Mouse (Mus musculus): ENCODE measurements around the gene Taar9. TPM values are rescaled to one million over a fixed set of nuclear protein-coding genes. Genes with fewer than 3 reads are reported as not detected.

Gene Taar9
- total and polyA plus RNA-seq, 3 experiments, result not detected

- no peaks in the 10 kb centered on the region for H3K36me3 ChIP-seq (replicated peaks in 1 of 2; ENCODE audit: control insufficient read depth in 1 of 2, insufficient read depth in 1 of 2, low read length in 1 of 2)
- H3K27ac ChIP-seq (ENCODE audit: insufficient read depth, low read depth), result no peak overlapping the region
- no peaks in the 10 kb centered on the region for H3K4me1 ChIP-seq (ENCODE audit: control insufficient read depth in 1 of 2, insufficient read depth in 2 of 2)
- H3K4me3 ChIP-seq (replicated peaks in 1 of 3; ENCODE audit: low read depth in 2 of 3, low read length in 2 of 3, poor library complexity in 1 of 3), result no peak overlapping the region
- H3K79me2 ChIP-seq (replicated peaks; ENCODE audit: control insufficient read depth, extremely low read depth, insufficient read depth, poor library complexity, severe bottlenecking), result no peaks in the 10 kb centered on the region
- in situ Hi-C loops (cut with MboI; ENCODE audit: low pct_ligation_motif_present, low pct_unique_long_range_greater_than_20kb, low sequenced_read_pairs), result no loop called here
- H3K27me3 ChIP-seq (replicated peaks), result no peaks in the 10 kb centered on the region
- no peak for TF ChIP-seq NELFE (IDR thresholded peaks at IDR 0.05; ENCODE audit: low read depth, low read length)
- TF ChIP-seq SMC3 (IDR thresholded peaks at IDR 0.05; ENCODE audit: low read depth, low read length), result peak; percentile 80
- TF ChIP-seq HCFC1 (IDR thresholded peaks at IDR 0.05; ENCODE audit: low read depth, low read length), result no peak
- TF ChIP-seq IRF4 (IDR thresholded peaks at IDR 0.05; ENCODE audit: low read depth, low read length), result no peak
- no peak for TF ChIP-seq MXI1 (IDR thresholded peaks at IDR 0.05; ENCODE audit: low read depth, low read length)
- peak; percentile 75 for TF ChIP-seq CTCF (conservative IDR thresholded peaks at IDR 0.05 in 1 of 2, IDR thresholded peaks at IDR 0.05 in 1 of 2; ENCODE audit: low read depth in 2 of 2, low read length in 2 of 2)
- no peak for TF ChIP-seq USF1 (IDR thresholded peaks at IDR 0.05; ENCODE audit: low read depth, low read length)
- peak; percentile 51 for TF ChIP-seq RAD21 (IDR thresholded peaks at IDR 0.05; ENCODE audit: low read depth, low read length)
- TF ChIP-seq ZC3H11A (IDR thresholded peaks at IDR 0.05; ENCODE audit: low read depth, low read length), result no peak
- TF ChIP-seq E2F4 (IDR thresholded peaks at IDR 0.05; ENCODE audit: insufficient replicate concordance, low read depth, low read length), result no peak
- TF ChIP-seq CHD2 (IDR thresholded peaks at IDR 0.05; ENCODE audit: low read length), result no peak
- no peak for TF ChIP-seq SIN3A (IDR thresholded peaks at IDR 0.05; ENCODE audit: low read length)
- no peak for TF ChIP-seq MEF2A (IDR thresholded peaks at IDR 0.05; ENCODE audit: borderline replicate concordance, low read depth, low read length)
- TF ChIP-seq POLR2A (IDR thresholded peaks at IDR 0.05; ENCODE audit: low read depth, low read length), result no peak
- TF ChIP-seq ZKSCAN1 (IDR thresholded peaks at IDR 0.05; ENCODE audit: borderline replicate concordance, low read depth, low read length), result no peak
- no peak for TF ChIP-seq ELF1 (IDR thresholded peaks at IDR 0.05; ENCODE audit: low read depth, low read length)
- no peak for TF ChIP-seq POLR2AphosphoS2 (IDR thresholded peaks at IDR 0.05; ENCODE audit: low read depth, low read length)
- TF ChIP-seq MAX (IDR thresholded peaks at IDR 0.05; ENCODE audit: low read length), result no peak
- TF ChIP-seq ETS1 (conservative IDR thresholded peaks at IDR 0.05; ENCODE audit: low read depth, low read length), result no peak
- TF ChIP-seq RCOR1 (conservative IDR thresholded peaks at IDR 0.05; ENCODE audit: low read depth, low read length), result no peak
- TF ChIP-seq JUND (conservative IDR thresholded peaks at IDR 0.05; ENCODE audit: low read depth, low read length), result no peak
- no peak for TF ChIP-seq BHLHE40 (IDR thresholded peaks at IDR 0.05; ENCODE audit: low read depth, low read length)
- no peaks in the 10 kb centered on the region for H3K9me3 ChIP-seq (replicated peaks; ENCODE audit: low read length)
- DNase-seq (ENCODE audit: extremely low read depth), result peak; percentile 52
- no peak overlapping the region for H3K9ac ChIP-seq (ENCODE audit: insufficient read depth, low read depth)
- dilution Hi-C loops (cut with MboI; ENCODE audit: extremely low pct_ligation_motif_present, extremely low pct_unique_long_range_greater_than_20kb, low sequenced_read_pairs), result no loop called here
- H3K4me2 ChIP-seq (ENCODE audit: insufficient read depth, low read depth, poor library complexity, severe bottlenecking), result 0 out of 2 replicates have a peak overlapping the region, but pooled peaks have one; percentile 36
Measured at GRCm38 (mm10) chr10:24111116-24111778, 1.9 kb upstream of the Taar9 start.

GRCm38 (mm10) chr10:24108236-24108635 is 1.1 kb downstream of the Taar9 start:
- dilution Hi-C loops (cut with MboI; ENCODE audit: extremely low pct_ligation_motif_present, extremely low pct_unique_long_range_greater_than_20kb, low sequenced_read_pairs), result no loop called here
- Histone ChIP-seq H3K9me3 (replicated peaks; ENCODE audit: low read length) (no peaks in the 10 kb centered on the region), H3K4me1 (ENCODE audit: control insufficient read depth in 1 of 2, insufficient read depth in 2 of 2) (no peaks in the 10 kb centered on the region), H3K79me2 (replicated peaks; ENCODE audit: control insufficient read depth, extremely low read depth, insufficient read depth, poor library complexity, severe bottlenecking) (no peaks in the 10 kb centered on the region), H3K4me3 (replicated peaks in 1 of 3; ENCODE audit: low read depth in 2 of 3, low read length in 2 of 3, poor library complexity in 1 of 3) (no peak overlapping the region), H3K9ac (ENCODE audit: insufficient read depth, low read depth) (no peak overlapping the region), H3K4me2 (ENCODE audit: insufficient read depth, low read depth, poor library complexity, severe bottlenecking) (no peak overlapping the region), H3K27ac (ENCODE audit: insufficient read depth, low read depth) (no peak overlapping the region), H3K36me3 (replicated peaks in 1 of 2; ENCODE audit: control insufficient read depth in 1 of 2, insufficient read depth in 1 of 2, low read length in 1 of 2) (no peaks in the 10 kb centered on the region), H3K27me3 (replicated peaks) (no peaks in the 10 kb centered on the region)
- no peak for DNase-seq (ENCODE audit: extremely low read depth)
- TF ChIP-seq JUND (conservative IDR thresholded peaks at IDR 0.05; ENCODE audit: low read depth, low read length) (no peak), UBTF (IDR thresholded peaks at IDR 0.05; ENCODE audit: low read depth, low read length) (no peak), NRF1 (IDR thresholded peaks at IDR 0.05; ENCODE audit: low read depth, low read length) (no peak), CTCF (conservative IDR thresholded peaks at IDR 0.05 in 1 of 2, IDR thresholded peaks at IDR 0.05 in 1 of 2; ENCODE audit: low read depth in 2 of 2, low read length in 2 of 2) (no peak), SIN3A (IDR thresholded peaks at IDR 0.05; ENCODE audit: low read length) (no peak), POLR2A (IDR thresholded peaks at IDR 0.05; ENCODE audit: low read depth, low read length) (no peak), PAX5 (IDR thresholded peaks at IDR 0.05; ENCODE audit: low read length) (no peak), ELF1 (IDR thresholded peaks at IDR 0.05; ENCODE audit: low read depth, low read length) (no peak), KAT2A (IDR thresholded peaks at IDR 0.05; ENCODE audit: insufficient replicate concordance, low read length) (no peak), MAX (IDR thresholded peaks at IDR 0.05; ENCODE audit: low read length) (no peak), ZKSCAN1 (IDR thresholded peaks at IDR 0.05; ENCODE audit: borderline replicate concordance, low read depth, low read length) (no peak), MAZ (IDR thresholded peaks at IDR 0.05; ENCODE audit: low read depth, low read length) (no peak), RAD21 (IDR thresholded peaks at IDR 0.05; ENCODE audit: low read depth, low read length) (no peak), MAFK (IDR thresholded peaks at IDR 0.05; ENCODE audit: insufficient replicate concordance, low read length) (no peak), POLR2AphosphoS2 (IDR thresholded peaks at IDR 0.05; ENCODE audit: low read depth, low read length) (no peak)
- in situ Hi-C loops (cut with MboI; ENCODE audit: low pct_ligation_motif_present, low pct_unique_long_range_greater_than_20kb, low sequenced_read_pairs), result no loop called here
